Mouse (Mus musculus): ENCODE data around the gene Adgrb3. TPM values are rescaled to one million over a fixed set of nuclear protein-coding genes. Genes with fewer than 3 reads are reported as not detected.
"Not testable (repeated sequence)": the region's sequence is repeated elsewhere in the genome, so short reads cannot be mapped to it uniquely, and the experiment has no call there.

Adgrb3 gene
- polyA plus RNA-seq, 1 experiment: not detected

- TF ChIP-seq CTCF (IDR thresholded peaks at IDR 0.05; ENCODE audit: low read depth, low read length) (no peak), POLR2A (IDR thresholded peaks at IDR 0.05; ENCODE audit: borderline replicate concordance, low read depth, low read length) (no peak)
- H3K27ac ChIP-seq (ENCODE audit: insufficient read depth, low read depth, low read length): no peak overlapping the region
- no peaks in the 10 kb centered on the region for H3K4me1 ChIP-seq (ENCODE audit: control insufficient read depth, insufficient read depth, low read length)
- no peak overlapping the region for H3K4me3 ChIP-seq (ENCODE audit: insufficient read depth, low read length)
Measured at GRCm38 (mm10) chr1:25057656-25058055, 771.9 kb downstream of the Adgrb3 start.

GRCm38 (mm10) chr1:25057212-25057611 lies 772.3 kb downstream of the Adgrb3 start:
- no peaks in the 10 kb centered on the region for H3K4me1 ChIP-seq (ENCODE audit: control insufficient read depth, insufficient read depth, low read length)
- no peak for TF ChIP-seq CTCF (IDR thresholded peaks at IDR 0.05; ENCODE audit: low read depth, low read length)
- TF ChIP-seq POLR2A (IDR thresholded peaks at IDR 0.05; ENCODE audit: borderline replicate concordance, low read depth, low read length): no peak
- no peak overlapping the region for H3K4me3 ChIP-seq (ENCODE audit: insufficient read depth, low read length)
- H3K27ac ChIP-seq (ENCODE audit: insufficient read depth, low read depth, low read length): no peak overlapping the region

GRCm38 (mm10) chr1:25042091-25042490 lies 787.4 kb downstream of the Adgrb3 start:
- no peak for TF ChIP-seq CTCF (IDR thresholded peaks at IDR 0.05; ENCODE audit: low read depth, low read length)
- TF ChIP-seq POLR2A (IDR thresholded peaks at IDR 0.05; ENCODE audit: borderline replicate concordance, low read depth, low read length): no peak
- Histone ChIP-seq H3K27ac (ENCODE audit: insufficient read depth, low read depth, low read length) (no peak overlapping the region), H3K4me1 (ENCODE audit: control insufficient read depth, insufficient read depth, low read length) (no peaks in the 10 kb centered on the region), H3K4me3 (ENCODE audit: insufficient read depth, low read length) (no peak overlapping the region)

GRCm38 (mm10) chr1:25034161-25034560 lies 795.3 kb downstream of the Adgrb3 start:
- Histone ChIP-seq H3K27ac (ENCODE audit: insufficient read depth, low read depth, low read length) (no peak overlapping the region), H3K4me3 (ENCODE audit: insufficient read depth, low read length) (no peak overlapping the region), H3K4me1 (ENCODE audit: control insufficient read depth, insufficient read depth, low read length) (no peaks in the 10 kb centered on the region)
- TF ChIP-seq POLR2A (IDR thresholded peaks at IDR 0.05; ENCODE audit: borderline replicate concordance, low read depth, low read length) (no peak), CTCF (IDR thresholded peaks at IDR 0.05; ENCODE audit: low read depth, low read length) (no peak)

GRCm38 (mm10) chr1:25033155-25034095 lies 796.1 kb downstream of the Adgrb3 start:
- Histone ChIP-seq H3K4me3 (ENCODE audit: insufficient read depth, low read length) (no peak overlapping the region), H3K27ac (ENCODE audit: insufficient read depth, low read depth, low read length) (no peak overlapping the region)
- TF ChIP-seq CTCF (IDR thresholded peaks at IDR 0.05; ENCODE audit: low read depth, low read length): no peak
- TF ChIP-seq POLR2A (IDR thresholded peaks at IDR 0.05; ENCODE audit: borderline replicate concordance, low read depth, low read length): no peak

GRCm38 (mm10) chr1:25023156-25023555 lies 806.4 kb downstream of the Adgrb3 start:
- H3K4me3 ChIP-seq (ENCODE audit: insufficient read depth, low read length): no peak overlapping the region
- no peak overlapping the region for H3K27ac ChIP-seq (ENCODE audit: insufficient read depth, low read depth, low read length)
- TF ChIP-seq CTCF (IDR thresholded peaks at IDR 0.05; ENCODE audit: low read depth, low read length) (no peak), POLR2A (IDR thresholded peaks at IDR 0.05; ENCODE audit: borderline replicate concordance, low read depth, low read length) (no peak)
- no peaks in the 10 kb centered on the region for H3K4me1 ChIP-seq (ENCODE audit: control insufficient read depth, insufficient read depth, low read length)

More at GRCm38 (mm10) chr1:25033155-25034095, 796.1 kb downstream of the Adgrb3 start:
- H3K4me1 ChIP-seq (ENCODE audit: control insufficient read depth, insufficient read depth, low read length): no peaks in the 10 kb centered on the region

- not testable (repeated sequence) for H3K4me3 ChIP-seq (ENCODE audit: insufficient read depth, low read length); H3K27ac ChIP-seq (ENCODE audit: insufficient read depth, low read depth, low read length); H3K4me1 ChIP-seq (ENCODE audit: control insufficient read depth, insufficient read depth, low read length)
Measured at GRCm38 (mm10) chr1:25017851-25018250, 811.7 kb downstream of the Adgrb3 start.
